Mouse (Mus musculus): Measurements from ENCODE around the gene Tmem177.

Gene Tmem177

DNA sequence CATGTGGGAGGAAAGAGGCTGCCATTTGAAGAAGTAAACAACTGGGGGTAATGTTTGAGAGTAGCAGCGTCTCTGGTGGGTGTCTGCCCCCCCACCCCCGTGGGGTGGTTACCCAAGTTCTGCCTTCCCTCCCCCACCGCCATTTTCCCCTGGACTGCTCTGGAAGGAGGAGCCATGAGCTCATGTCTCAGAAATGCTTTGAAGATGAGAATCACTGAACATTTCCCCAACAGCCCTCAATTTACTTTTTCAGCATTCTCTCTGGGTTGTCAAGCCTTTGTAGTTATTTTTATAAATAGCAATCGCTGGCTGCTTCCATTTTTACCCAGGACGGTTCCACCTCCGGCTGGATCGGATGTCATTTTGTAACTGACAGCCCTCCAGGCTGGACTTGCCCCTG, 26.7 kb downstream of the Tmem177 start:
- no peak for DNase-seq

GRCm38 (mm10) chr1:119884272-119884671, 28.7 kb downstream of the Tmem177 start:
- DNase-seq: no peak

GRCm38 (mm10) chr1:119878909-119879308, 34.1 kb downstream of the Tmem177 start:
- no peak for DNase-seq

DNA sequence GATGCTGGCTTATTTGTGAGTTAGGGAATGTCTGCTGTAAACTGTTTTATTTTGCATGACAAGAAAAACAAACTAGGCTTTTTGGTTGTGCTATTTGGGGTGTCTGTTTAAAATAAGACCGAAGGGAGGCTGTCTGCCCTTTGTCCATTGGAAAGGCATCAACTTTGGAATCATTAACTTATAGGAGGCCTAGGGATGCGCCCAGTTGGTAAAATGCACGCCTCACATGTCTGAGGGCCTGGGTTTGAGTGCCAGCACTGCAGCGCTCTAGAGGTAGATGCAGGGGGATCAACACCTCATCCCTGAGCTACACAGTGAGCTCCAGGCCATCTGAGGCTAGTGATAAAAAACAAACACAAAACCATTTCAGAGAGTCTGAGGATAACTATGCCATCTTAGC, 35.5 kb downstream of the Tmem177 start:
- no peak for DNase-seq

DNA sequence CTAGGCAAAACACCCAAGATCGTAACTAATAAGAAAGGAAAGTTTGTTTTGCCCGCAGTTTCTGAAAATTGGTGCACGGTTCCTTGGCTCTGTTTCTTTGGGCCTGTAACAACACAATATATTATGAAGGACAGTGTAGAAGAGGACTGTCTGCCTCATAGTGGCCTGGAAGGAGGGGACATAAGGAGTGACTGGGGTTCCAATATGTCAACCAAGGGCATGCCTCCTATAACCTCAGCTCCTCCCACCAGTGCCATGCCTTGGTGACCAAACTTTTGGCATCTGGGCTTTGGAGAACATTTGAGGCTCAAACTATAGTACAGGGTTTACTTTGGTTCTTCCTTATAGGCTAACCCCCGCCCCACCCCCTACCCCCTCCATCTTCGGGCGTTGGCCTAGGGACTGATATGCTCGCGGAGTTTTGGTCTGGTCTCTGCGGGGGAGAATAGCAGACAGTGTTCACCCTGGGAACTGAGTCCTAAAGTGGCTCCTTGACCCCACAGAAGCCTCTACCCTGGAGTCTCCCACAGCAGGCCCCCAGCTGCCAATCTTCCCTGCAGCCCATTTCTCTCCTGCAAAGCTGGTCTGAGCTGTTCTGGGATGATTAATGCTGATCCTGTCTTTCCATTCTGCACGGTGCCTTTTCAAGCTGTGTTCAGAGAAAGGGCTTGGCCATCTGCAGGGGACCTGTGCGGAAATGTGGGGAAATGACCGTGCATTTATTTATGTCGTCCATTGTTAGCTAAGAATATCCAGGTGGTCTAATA, 44.4 kb downstream of the Tmem177 start:
- DNase-seq: no peak

DNA sequence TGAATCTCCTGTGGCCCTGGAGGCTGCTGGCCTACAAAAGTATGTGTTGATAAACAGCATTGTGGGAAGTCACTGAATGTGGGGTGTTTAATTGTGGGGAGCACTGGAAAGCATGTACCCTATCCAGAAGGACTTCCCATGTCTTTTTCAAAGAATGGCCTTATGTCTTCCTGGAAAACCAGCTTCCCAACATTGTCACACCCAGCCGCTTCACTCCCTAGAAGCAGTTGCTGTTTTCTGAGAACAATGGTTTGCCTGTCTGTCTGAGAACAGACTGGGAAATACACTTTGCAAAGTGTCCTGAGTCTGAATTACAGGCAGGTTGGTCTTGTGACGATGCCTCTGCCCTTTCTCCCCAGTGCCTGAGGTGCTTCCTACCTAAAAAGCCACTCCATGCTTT, 45.7 kb downstream of the Tmem177 start:
- no peak for DNase-seq

GRCm38 (mm10) chr1:119865311-119865710, 47.7 kb downstream of the Tmem177 start:
- DNase-seq: no peak

- DNase-seq: no peak
Observed at GRCm38 (mm10) chr1:119863507-119864296, 49.3 kb downstream of the Tmem177 start.

- DNase-seq: no peak
Observed at GRCm38 (mm10) chr1:119859566-119859965, 53.4 kb downstream of the Tmem177 start.
